Mouse (Mus musculus) hindbrain, embryonic 12.5 days (tissue): ENCODE measurements around the gene Gm28372. TPM values are rescaled to one million over a fixed set of nuclear protein-coding genes. Genes with fewer than 3 reads are reported as not detected.

Experiments
- ATAC-seq: fragments of 200-750 bp; cut with Nextera tagmentation; 2 replicates; pipeline ENCODE4 v1.8.0; 2017; ENCODE audit warnings: moderate TSS enrichment; ENCODE audit not compliant: low FRiP score
- H3K27ac ChIP-seq: fragments of 300-500 bp; sonication (generic); 2 replicates; pipeline ENCODE4 v1.5.1; 2016; ENCODE audit warnings: mild to moderate bottlenecking
- H3K27me3 ChIP-seq: fragments of 300-500 bp; sonication (generic); 2 replicates; pipeline ENCODE4 v1.6.1; 2016; ENCODE audit warnings: mild to moderate bottlenecking
- H3K36me3 ChIP-seq: fragments of 300-500 bp; sonication (generic); 2 replicates; pipeline ENCODE4 v1.6.1; 2016; ENCODE audit warnings: mild to moderate bottlenecking
- H3K4me1 ChIP-seq: fragments of 300-500 bp; sonication (generic); 2 replicates; pipeline ENCODE4 v1.6.1; 2016
- H3K4me2 ChIP-seq: fragments of 300-500 bp; sonication (generic); replicated peaks from 2 replicates; pipeline ENCODE4 v1.6.1; 2016; ENCODE audit warnings: mild to moderate bottlenecking
- H3K4me3 ChIP-seq: fragments of 300-500 bp; sonication (generic); 2 replicates; pipeline ENCODE4 v1.5.1; 2016; ENCODE audit warnings: mild to moderate bottlenecking
- H3K9ac ChIP-seq: fragments of 300-500 bp; sonication (generic); 2 replicates; pipeline ENCODE4 v1.6.1; 2016; ENCODE audit warnings: mild to moderate bottlenecking, moderate library complexity
- H3K9me3 ChIP-seq: fragments of 300-500 bp; sonication (generic); replicated peaks from 2 replicates; pipeline ENCODE4 v1.6.1; 2016; ENCODE audit warnings: mild to moderate bottlenecking
- WGBS: fragments of 180-500 bp; shearing (Covaris S2); methylation state at CpG from one replicate; pipeline ENCODE4 v1.1.7; 2016; 5-methylcytosine and 5-hydroxymethylcytosine counted together
- polyA plus RNA-seq: library from polyadenylated mRNA; unstranded; fragments of >200 nt; fragmentation: Nextera tagmentation; extraction: Ambion mirVana; gene quantifications from 2 replicates; pipeline ENCODE4 v1.2.1, GENCODE M21; 2016

Gene Gm28372
- polyA plus RNA-seq, 1 experiment from 2014 or later = 0.34 TPM

- H3K9me3 ChIP-seq = no peaks in the 10 kb centered on the region
- H3K36me3 ChIP-seq = peaks cover 28% of the 10 kb centered on the region; the same call in 1 of the 2 replicates
- H3K9ac ChIP-seq = no peak overlapping the region
- 87% methylated on average over 11 of the region's 11 CpGs for WGBS
- no peak for ATAC-seq
- H3K27ac ChIP-seq = no peak overlapping the region
- peaks cover 1% of the 10 kb centered on the region for H3K4me1 ChIP-seq
- no peaks in the 10 kb centered on the region for H3K27me3 ChIP-seq
- H3K4me2 ChIP-seq = no peak overlapping the region
- H3K4me3 ChIP-seq = no peak overlapping the region
Measured at GRCm38 (mm10) chr2:130390993-130391625, 13.9 kb upstream of the Gm28372 start.

DNA sequence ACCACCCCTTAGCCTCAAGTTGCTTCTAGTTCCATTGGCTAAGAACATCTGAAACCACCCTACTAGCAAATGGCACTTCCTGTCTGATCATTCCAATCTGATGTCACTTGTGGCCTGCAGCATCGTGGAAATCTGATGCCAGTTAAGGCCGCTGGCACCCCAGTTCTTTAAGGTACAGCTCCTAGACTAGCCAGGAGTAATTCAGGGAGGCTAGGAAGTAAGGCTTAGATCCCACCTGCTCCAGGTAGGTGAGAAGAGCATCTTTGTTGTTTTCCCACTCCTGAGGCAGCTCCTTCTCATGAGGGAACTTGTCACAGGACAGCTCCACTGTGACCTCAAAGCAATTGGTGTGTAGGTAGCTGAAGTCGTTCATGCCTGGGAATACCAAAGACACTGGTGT lies 12.2 kb upstream of the Gm28372 start:
- Histone ChIP-seq H3K27ac (no peak overlapping the region), H3K4me2 (no peak overlapping the region), H3K4me3 (no peak overlapping the region), H3K36me3 (peaks cover 28% of the 10 kb centered on the region; the same call in 1 of the 2 replicates), H3K27me3 (0 out of 2 replicates have a peak, but pooled peaks cover 1% of the 10 kb centered on the region), H3K9me3 (no peaks in the 10 kb centered on the region), H3K9ac (no peak overlapping the region), H3K4me1 (peaks cover 18% of the 10 kb centered on the region)
- ATAC-seq = no peak
- 86% methylated on average over 3 of the region's 3 CpGs for WGBS

GRCm38 (mm10) chr2:130395696-130396095 lies 9.3 kb upstream of the Gm28372 start:
- Histone ChIP-seq H3K4me3 (no peak overlapping the region), H3K4me2 (no peak overlapping the region), H3K36me3 (peaks cover 28% of the 10 kb centered on the region; the same call in 1 of the 2 replicates), H3K4me1 (peaks cover 24% of the 10 kb centered on the region), H3K9ac (no peak overlapping the region), H3K9me3 (no peaks in the 10 kb centered on the region), H3K27me3 (peaks cover 15% of the 10 kb centered on the region), H3K27ac (no peak overlapping the region)
- WGBS = 94% methylated on average over 11 of the region's 11 CpGs
- no peak for ATAC-seq

GRCm38 (mm10) chr2:130397186-130397985 lies 7.7 kb upstream of the Gm28372 start, which contains the start of gene Cpxm1:
Gene Cpxm1, minus strand, starts transcription at chr2:130397574.
- Histone ChIP-seq H3K4me3 (peak within 1 kb of the TSS; percentile 55), H3K27me3 (peaks cover 15% of the 10 kb centered on the region), H3K4me2 (peak within 1 kb of the TSS; percentile 95), H3K36me3 (peaks cover 27% of the 10 kb centered on the region; the same call in 1 of the 2 replicates), H3K27ac (peak within 1 kb of the TSS; percentile 25), H3K9ac (peak within 1 kb of the TSS; percentile 71), H3K9me3 (no peaks in the 10 kb centered on the region), H3K4me1 (peaks cover 24% of the 10 kb centered on the region)
- ATAC-seq = peak; percentile 86
- WGBS = 1% methylated on average over 36 of the region's 53 CpGs

DNA sequence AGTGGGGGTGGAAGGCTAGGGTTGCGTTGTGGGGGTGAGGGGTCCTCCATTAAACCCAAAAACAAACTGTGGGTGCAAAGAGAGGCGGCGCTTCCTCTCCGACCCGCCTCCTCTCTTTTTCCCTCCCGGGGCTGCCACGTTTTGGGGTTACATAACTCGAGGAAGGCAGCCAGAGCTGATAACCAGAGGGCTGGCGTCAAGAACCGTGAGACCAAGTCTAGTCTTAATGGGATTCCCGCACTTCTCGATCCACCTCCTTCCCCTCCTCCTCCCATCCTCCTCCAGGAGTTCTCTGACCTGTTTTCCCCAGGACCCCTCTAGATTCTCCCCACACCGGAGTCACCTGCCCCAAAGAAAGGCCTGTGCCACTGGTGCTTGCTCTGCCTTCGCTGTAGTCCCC lies 6.9 kb upstream of the Gm28372 start:
- Histone ChIP-seq H3K27ac (no peak overlapping the region), H3K9me3 (no peaks in the 10 kb centered on the region), H3K36me3 (peaks cover 20% of the 10 kb centered on the region; the same call in 1 of the 2 replicates), H3K27me3 (peaks cover 15% of the 10 kb centered on the region), H3K4me3 (peak overlapping the region; percentile 55), H3K4me2 (peak overlapping the region; percentile 95), H3K4me1 (peaks cover 24% of the 10 kb centered on the region), H3K9ac (peak overlapping the region; percentile 71; the same call in 1 of the 2 replicates)
- WGBS = 10% methylated on average over 14 of the region's 14 CpGs
- no peak for ATAC-seq

- Histone ChIP-seq H3K4me1 (peaks cover 24% of the 10 kb centered on the region), H3K9me3 (no peaks in the 10 kb centered on the region), H3K4me2 (no peak overlapping the region), H3K27ac (no peak overlapping the region), H3K9ac (no peak overlapping the region), H3K36me3 (0 out of 2 replicates have a peak, but pooled peaks cover 1% of the 10 kb centered on the region), H3K4me3 (no peak overlapping the region), H3K27me3 (peaks cover 15% of the 10 kb centered on the region)
- WGBS = 93% methylated on average over 1 of the region's 1 CpGs
- ATAC-seq = no peak
Measured at GRCm38 (mm10) chr2:130400046-130400445, 5.0 kb upstream of the Gm28372 start.

DNA sequence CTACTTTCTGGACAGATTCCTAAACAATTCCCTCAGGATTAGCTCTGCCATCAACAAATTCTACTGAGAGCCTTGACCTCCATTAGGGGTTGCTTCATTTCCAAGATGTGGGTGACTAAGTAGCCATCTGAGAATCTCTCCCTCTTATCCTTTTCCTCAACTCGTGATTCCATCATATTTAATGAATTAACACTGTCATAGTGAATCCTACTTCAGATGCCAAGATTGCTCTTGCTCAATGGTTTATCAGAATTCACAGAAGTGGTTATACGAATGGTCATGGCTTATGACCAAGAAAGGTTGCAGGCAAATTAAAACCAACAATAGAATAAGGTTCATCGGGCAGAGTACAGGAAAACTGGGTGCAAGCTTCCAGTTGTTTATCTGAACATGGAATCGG lies 3.1 kb upstream of the Gm28372 start:
- Histone ChIP-seq H3K36me3 (no peaks in the 10 kb centered on the region), H3K4me2 (no peak overlapping the region), H3K9ac (no peak overlapping the region), H3K4me1 (peaks cover 15% of the 10 kb centered on the region), H3K27ac (no peak overlapping the region), H3K9me3 (no peaks in the 10 kb centered on the region), H3K4me3 (no peak overlapping the region), H3K27me3 (peaks cover 21% of the 10 kb centered on the region)
- 83% methylated on average over 4 of the region's 4 CpGs for WGBS
- ATAC-seq = no peak

DNA sequence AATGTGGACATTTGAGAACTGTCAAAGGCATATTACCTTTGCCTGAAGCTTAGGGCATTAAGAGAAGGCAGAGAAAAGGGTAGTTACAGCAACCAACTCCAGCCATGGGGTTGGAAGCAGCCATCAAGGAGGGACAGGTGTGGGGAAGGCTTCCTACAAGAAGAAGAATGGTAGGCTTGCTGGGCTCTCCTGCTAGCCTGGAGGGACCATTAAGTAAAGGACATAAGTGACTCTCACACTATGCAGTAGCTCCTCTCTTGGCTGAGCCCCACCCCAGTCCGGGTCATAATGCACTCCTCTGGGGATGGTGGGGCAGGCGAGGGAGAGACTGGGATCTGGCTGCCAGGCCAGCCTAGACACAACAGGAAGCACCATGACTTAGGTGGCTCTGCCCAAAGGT lies 1.1 kb downstream of the Gm28372 start, which contains the start of gene Tmem239:
Gene Tmem239, plus strand, starts transcription at position 301 of the 400 bp plus-strand sequence.
- ATAC-seq = no peak
- H3K27me3 ChIP-seq = 0 out of 2 replicates have a peak, but pooled peaks cover 8% of the 10 kb centered on the region
- 75% methylated on average over 2 of the region's 2 CpGs for WGBS
- no peak within 1 kb of the TSS for H3K4me2 ChIP-seq
- H3K9me3 ChIP-seq = no peaks in the 10 kb centered on the region
- H3K27ac ChIP-seq = no peak within 1 kb of the TSS
- H3K9ac ChIP-seq = 0 out of 2 replicates have a peak within 1 kb of the TSS, but pooled peaks have one; percentile 8
- no peaks in the 10 kb centered on the region for H3K36me3 ChIP-seq
- 0 out of 2 replicates have a peak, but pooled peaks cover 2% of the 10 kb centered on the region for H3K4me1 ChIP-seq
- no peak within 1 kb of the TSS for H3K4me3 ChIP-seq

GRCm38 (mm10) chr2:130408194-130408593 lies 3.2 kb downstream of the Gm28372 start:
- no peak for ATAC-seq
- Histone ChIP-seq H3K4me3 (no peak overlapping the region), H3K27me3 (0 out of 2 replicates have a peak, but pooled peaks cover 8% of the 10 kb centered on the region), H3K4me1 (peaks cover 7% of the 10 kb centered on the region), H3K9ac (no peak overlapping the region), H3K27ac (no peak overlapping the region), H3K36me3 (no peaks in the 10 kb centered on the region), H3K4me2 (no peak overlapping the region), H3K9me3 (no peaks in the 10 kb centered on the region)
- WGBS = 25% methylated on average over 6 of the region's 6 CpGs

DNA sequence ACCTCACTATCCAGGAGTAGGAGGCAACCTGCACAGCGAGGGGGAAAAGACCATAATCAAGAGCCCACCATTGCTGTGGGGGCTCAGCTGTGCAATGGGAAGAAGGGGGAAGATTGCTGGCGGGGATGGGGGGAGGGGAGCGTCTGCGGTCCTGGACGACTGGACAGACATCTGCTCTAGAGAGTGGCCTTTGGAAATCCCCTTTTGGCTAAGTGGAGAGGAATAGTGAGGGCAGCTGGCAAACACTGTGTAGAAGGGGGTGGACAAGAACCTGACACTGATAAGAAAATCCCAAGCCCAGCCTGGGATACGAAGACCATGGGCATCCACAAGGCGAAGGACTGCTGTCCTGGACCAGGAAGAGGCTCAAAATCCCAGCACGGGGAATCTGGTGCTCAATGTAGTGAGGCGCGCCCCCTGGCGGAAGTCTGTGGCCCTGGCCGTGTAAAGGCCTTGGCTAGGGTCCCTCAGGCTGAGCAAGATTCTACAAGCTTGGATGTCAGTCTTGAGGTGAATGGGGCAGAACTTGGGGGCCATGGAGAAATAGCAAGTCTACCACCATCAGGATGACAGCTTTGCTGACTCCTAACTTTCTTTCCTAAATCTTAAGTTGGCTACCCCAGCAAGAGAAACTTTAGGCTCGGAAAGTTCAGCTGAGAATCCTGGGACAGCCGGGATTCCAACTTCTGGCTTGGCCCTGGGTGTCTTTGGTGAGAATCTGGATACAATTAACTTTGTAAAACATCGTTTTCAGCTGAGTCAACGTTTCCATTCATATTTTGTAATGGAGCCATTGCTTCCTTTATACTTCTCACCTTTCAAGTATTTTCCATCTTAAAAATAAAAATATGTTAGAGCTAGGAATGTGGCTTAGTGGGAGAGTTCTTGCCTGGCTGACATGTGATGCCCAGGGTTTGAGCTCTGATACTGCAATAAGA lies 6.8 kb downstream of the Gm28372 start:
- H3K27me3 ChIP-seq = 0 out of 2 replicates have a peak, but pooled peaks cover 2% of the 10 kb centered on the region
- no peak overlapping the region; the same call in 1 of the 2 replicates for H3K4me2 ChIP-seq
- peak; percentile 78 for ATAC-seq
- H3K27ac ChIP-seq = no peak overlapping the region
- H3K9ac ChIP-seq = no peak overlapping the region
- peaks cover 7% of the 10 kb centered on the region for H3K4me1 ChIP-seq
- 34% methylated on average over 16 of the region's 16 CpGs for WGBS
- no peaks in the 10 kb centered on the region for H3K9me3 ChIP-seq
- no peak overlapping the region for H3K4me3 ChIP-seq
- H3K36me3 ChIP-seq = no peaks in the 10 kb centered on the region

DNA sequence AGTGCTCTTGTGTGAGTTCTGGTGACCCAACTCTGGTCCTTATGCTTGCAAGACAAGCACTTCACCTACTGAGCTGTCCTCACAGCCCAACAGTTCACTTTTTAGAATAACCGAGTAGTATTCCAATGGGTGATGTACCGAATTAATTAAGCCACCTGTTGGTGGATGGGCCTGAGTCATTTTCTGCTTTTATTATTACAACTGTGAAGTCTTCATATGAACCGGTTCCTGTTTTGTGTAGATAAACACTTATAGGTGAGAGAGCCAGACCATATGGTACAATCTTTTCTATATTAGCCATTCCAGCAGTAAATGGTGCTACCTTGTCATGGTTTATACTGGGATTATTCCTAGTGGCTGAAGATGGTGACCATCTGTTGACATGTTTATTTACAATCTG lies 7.7 kb downstream of the Gm28372 start:
- H3K9me3 ChIP-seq = no peaks in the 10 kb centered on the region
- no peak for ATAC-seq
- H3K27ac ChIP-seq = no peak overlapping the region
- no peak overlapping the region for H3K4me2 ChIP-seq
- H3K27me3 ChIP-seq = no peaks in the 10 kb centered on the region
- 81% methylated on average over 3 of the region's 3 CpGs for WGBS
- H3K9ac ChIP-seq = no peak overlapping the region
- H3K4me1 ChIP-seq = peaks cover 7% of the 10 kb centered on the region
- no peaks in the 10 kb centered on the region for H3K36me3 ChIP-seq
- H3K4me3 ChIP-seq = no peak overlapping the region
